Mouse (Mus musculus) thymus, adult 2 months (tissue): ENCODE measurements around the gene Hip1.

Experiments used
- CTCF ChIP-seq: fragments of 200-500 bp; IDR thresholded peaks from 2 replicates; pipeline ENCODE4 v1.5.1; 2012; ENCODE audit warnings: mild to moderate bottlenecking, control low read depth, low read length, moderate library complexity, borderline replicate concordance; ENCODE audit not compliant: control insufficient read depth, poor library complexity, insufficient read depth; ENCODE audit errors: extremely low read depth
- POLR2A ChIP-seq: fragments of 200-500 bp; IDR thresholded peaks from 2 replicates; pipeline ENCODE4 v1.6.1; 2012; ENCODE audit warnings: mild to moderate bottlenecking, low read length, control low read depth, moderate library complexity; ENCODE audit not compliant: control insufficient read depth, poor library complexity, insufficient read depth; ENCODE audit errors: extremely low read depth

DNA sequence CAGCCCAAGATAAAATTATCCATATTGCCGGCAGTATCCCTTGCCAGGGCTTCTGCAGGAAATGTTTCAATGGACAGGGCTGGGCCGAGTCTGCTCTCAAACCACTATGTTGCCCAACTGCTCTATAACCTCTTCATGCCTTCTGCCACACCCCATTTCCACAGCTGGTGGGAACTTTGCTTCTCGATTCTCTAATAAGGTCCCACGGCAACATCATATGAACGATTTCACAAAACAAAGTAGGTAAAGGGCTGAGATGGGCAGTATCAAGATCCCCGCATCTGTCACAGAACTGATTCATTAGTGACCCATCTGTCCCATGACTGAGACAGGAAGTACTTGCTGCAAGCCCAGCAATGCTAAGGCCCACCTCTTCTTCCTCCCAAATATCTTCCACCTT lies 76.6 kb downstream of the Hip1 start:
- no peak for TF ChIP-seq CTCF
- no peak for TF ChIP-seq POLR2A
